Mouse (Mus musculus): ENCODE results near the gene Mtus2. TPM values are rescaled to one million over a fixed set of nuclear protein-coding genes. Genes with fewer than 3 reads are reported as not detected.

Gene Mtus2
- not detected in 2 replicates for polyA plus RNA-seq (2012)

GRCm38 (mm10) chr5:147956821-147957564, at the start of gene Mtus2:
Mtus2 (plus strand) TSS chr5:147957320.
- TF ChIP-seq GATA1 (IDR thresholded peaks at IDR 0.05; ENCODE audit: low read length): no peak

DNA sequence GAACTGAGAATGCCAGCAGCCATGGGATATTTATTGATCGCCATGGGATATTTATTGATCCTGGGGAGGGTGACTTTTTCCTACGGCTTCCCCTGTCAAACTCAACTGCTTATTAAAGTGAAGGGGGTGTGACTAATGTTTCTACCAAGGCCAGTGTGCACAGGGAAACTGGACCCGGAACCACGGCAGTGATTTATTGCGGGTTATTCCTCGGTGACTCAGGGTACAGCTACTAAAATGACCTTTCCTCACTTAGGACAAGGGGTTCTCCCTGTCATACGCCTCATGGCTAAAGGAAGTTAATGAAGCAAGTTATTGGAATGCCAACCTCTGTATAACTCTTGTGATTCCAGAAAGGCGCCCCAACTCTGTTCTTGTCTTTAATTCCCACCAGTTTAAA, 49.3 kb upstream of the Mtus2 start:
- no peak for TF ChIP-seq GATA1 (IDR thresholded peaks at IDR 0.05; ENCODE audit: low read length)

- TF ChIP-seq GATA1 (IDR thresholded peaks at IDR 0.05; ENCODE audit: low read length): no peak
Observed at GRCm38 (mm10) chr5:147910807-147911509, 46.2 kb upstream of the Mtus2 start.

DNA sequence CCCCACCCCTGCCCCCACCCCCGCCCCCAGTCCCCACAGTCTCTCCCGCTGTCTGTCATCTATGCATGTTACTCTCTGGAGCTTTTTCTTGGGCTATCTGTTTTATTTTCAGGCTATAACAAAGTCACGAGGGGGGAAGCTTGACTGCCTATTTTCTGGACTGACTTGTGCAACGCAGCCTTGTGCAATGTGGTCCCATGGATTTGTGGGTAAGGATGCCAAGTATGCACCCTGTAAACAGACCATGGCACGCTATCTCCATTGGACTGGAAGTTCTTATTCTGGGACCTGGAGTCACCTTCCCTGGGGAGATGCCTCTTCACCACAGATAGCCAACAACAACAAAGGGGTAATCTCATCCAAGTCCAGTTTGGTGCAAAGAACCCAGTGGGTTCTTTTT, 45.4 kb upstream of the Mtus2 start:
- TF ChIP-seq GATA1 (IDR thresholded peaks at IDR 0.05; ENCODE audit: low read length): no peak

DNA sequence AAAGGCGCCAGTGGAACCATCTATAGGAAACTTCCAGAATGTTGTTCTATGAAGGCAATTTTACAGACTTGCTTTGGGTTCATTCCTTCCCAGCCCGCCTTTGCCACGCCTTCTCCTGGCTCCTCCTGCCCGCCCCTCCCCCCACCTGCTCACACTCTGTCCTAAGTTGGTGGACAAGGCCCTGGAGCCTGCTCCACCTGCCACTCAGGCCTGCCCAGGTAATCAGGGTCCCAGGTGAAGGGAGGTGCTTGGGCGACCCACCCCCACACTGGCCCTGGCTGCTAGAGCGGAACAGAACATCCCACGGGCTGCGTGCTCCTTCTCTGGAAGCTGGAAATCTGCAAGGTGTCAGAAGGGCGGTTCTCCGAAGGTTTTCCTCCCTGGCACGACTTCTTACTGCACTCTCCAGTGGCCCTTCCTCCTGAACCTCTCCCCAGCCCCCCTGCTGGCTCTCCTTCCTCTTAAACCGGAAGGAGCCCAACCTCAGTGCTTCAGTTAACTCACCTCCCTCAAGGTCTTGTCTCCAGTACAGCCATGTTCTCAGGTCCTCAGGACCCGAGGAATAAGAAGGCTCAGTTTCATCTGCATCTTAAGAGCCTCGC, 43.8 kb upstream of the Mtus2 start:
- no peak for TF ChIP-seq GATA1 (IDR thresholded peaks at IDR 0.05; ENCODE audit: low read length)

DNA sequence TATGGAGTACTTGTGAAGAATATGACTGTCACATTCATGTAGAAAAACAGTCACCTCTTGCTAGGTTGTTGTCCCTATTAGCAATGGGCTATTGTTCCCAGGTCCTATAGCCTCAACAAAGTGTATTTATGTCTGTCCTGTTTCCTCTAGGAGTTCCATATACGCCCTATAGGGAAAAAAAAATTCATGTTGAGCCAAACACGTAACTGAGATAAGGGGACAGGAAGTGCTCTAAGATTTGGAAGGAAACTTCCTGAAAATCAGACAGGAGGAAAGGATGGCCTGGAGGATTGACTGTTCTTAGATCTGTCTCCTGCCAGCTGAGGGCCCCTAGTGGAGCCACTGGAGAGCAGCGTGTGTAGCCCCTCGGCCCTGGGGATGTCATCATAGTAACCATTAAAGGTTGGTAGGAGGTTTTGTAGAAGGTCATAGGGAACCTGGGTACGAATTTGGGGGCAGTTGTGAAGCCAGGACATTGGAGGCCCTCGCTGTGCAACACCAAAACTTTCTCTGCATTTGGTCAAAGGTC, 42.0 kb upstream of the Mtus2 start:
- no peak for TF ChIP-seq GATA1 (IDR thresholded peaks at IDR 0.05; ENCODE audit: low read length)

- TF ChIP-seq GATA1 (IDR thresholded peaks at IDR 0.05; ENCODE audit: low read length): no peak
Observed at GRCm38 (mm10) chr5:147916171-147916570, 40.9 kb upstream of the Mtus2 start.

DNA sequence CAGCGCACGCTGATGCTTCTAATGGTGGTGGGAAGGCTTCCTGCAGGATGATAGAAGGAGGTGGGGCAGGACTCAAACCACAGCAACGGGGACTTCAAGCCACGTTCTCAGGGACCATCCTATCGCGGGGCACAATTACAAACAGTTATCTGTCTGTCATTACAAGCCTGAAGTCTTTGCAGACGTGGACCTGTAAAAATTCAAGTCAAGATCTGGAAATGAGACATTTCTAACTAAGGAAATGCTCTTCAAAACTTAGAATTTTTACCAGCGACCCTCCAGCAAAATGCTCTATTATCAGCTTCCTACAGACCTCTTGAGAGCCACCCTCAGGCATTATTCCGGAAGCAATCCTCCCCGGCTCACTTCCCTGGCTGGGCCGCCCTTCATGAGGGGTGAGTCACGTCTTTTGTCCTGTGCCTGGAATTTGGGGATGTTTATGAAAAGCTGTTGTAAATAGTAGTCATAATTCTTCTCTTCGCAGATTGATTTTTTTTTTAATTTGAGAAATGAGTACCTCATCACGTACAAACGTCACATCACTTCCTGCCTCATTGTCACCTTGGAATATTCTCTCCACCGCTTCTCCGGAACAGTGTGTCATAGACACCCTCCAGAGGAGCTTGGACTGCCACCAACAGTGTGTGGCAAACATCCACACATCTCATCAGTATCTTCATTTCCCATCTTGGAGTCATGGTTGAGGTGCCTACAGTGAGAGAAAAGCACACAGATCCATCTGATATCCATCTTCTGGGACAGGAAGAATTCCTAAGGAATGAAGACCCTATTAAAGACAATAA, 38.9 kb upstream of the Mtus2 start:
- no peak for TF ChIP-seq GATA1 (IDR thresholded peaks at IDR 0.05; ENCODE audit: low read length)

DNA sequence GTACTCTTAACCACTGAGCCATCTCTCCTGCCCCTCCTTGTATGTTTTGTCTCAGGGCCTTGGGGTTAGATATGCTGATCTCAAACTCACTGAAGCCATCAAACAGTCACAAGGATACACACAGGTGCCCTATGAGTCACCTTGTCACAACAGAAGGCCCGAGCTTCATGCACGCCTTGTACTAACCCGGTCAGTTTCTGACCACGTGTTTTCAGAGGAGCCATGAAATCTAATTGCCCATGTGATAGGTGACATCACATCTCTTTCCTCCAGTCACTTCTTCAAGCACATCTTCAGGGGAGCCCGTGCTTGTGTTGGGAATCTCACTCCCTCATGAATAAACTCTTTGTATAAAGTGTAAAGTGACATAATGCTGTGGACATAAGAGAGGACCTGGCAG, 32.5 kb upstream of the Mtus2 start:
- TF ChIP-seq GATA1 (IDR thresholded peaks at IDR 0.05; ENCODE audit: low read length): no peak

GRCm38 (mm10) chr5:147925935-147926604, 31.1 kb upstream of the Mtus2 start:
- TF ChIP-seq GATA1 (IDR thresholded peaks at IDR 0.05; ENCODE audit: low read length): no peak

GRCm38 (mm10) chr5:147928668-147929497, 28.2 kb upstream of the Mtus2 start:
- no peak for TF ChIP-seq GATA1 (IDR thresholded peaks at IDR 0.05; ENCODE audit: low read length)

GRCm38 (mm10) chr5:147935096-147935495, 22.0 kb upstream of the Mtus2 start:
- no peak for TF ChIP-seq GATA1 (IDR thresholded peaks at IDR 0.05; ENCODE audit: low read length)

GRCm38 (mm10) chr5:147939226-147939625, 17.9 kb upstream of the Mtus2 start:
- no peak for TF ChIP-seq GATA1 (IDR thresholded peaks at IDR 0.05; ENCODE audit: low read length)
